Mouse (Mus musculus) olfactory bulb, adult 2 months (tissue): ENCODE measurements around the gene AC161166.1.

Source experiments
- CTCF ChIP-seq: fragments of 200-500 bp; IDR thresholded peaks from 2 replicates; pipeline ENCODE4 v1.5.1; 2012; ENCODE audit warnings: low read depth, mild to moderate bottlenecking, low read length, moderate library complexity; ENCODE audit not compliant: insufficient read depth
- POLR2A ChIP-seq: fragments of 200-500 bp; IDR thresholded peaks from 2 replicates; pipeline ENCODE4 v1.6.1; 2012; ENCODE audit warnings: mild to moderate bottlenecking, low read depth, low read length, moderate library complexity; ENCODE audit not compliant: insufficient read depth

- TF ChIP-seq POLR2A (peak; percentile 89), CTCF (no peak)
Measured at GRCm38 (mm10) chr7:24481474-24482207, 30.6 kb downstream of the AC161166.1 start, which contains the start of gene Cadm4.
